Mouse (Mus musculus) regulatory T cell (primary cell): ENCODE measurements around the gene Ctsll3.

Experiments
- in situ Hi-C: fragments of 300-600 bp; cut with MboI, MseI; formaldehyde crosslinking; loops from one replicate; pipeline ENCODE4 v1.15.1; 2025; ENCODE audit warnings: high pct_unique_total_duplicates

The Ctsll3 gene

DNA sequence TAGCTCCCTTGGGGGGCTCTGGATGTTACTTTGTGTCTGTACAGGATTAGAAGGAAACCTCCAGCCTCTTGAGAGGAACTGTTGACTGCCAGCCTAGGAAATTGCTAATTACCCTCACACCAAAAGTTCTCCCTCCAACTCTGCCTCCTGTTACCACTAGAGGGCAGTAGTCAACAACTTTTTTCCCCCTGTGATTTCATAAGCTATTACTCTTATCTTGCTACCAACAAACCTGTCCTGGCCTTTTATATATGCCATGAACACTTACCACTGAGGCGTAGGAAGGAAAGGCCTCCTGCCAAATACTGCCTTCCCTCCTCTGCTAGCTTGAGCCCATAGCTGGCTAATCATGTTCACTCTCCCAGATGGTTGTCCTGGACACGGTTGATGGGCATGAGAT is 54.1 kb downstream of the Ctsll3 start:
- in situ Hi-C loops = no loop called here
